13 mouse cellular contexts compared by ENCODE assay signal in genomic region chr17:34962125-34962524, GRCm38 (mm10). TPM values are rescaled to one million over a fixed set of nuclear protein-coding genes. Genes with fewer than 3 reads are reported as not detected.
A peak's percentile ranks its signal among the peaks of the same experiment; 100 is the strongest.
DNase-seq lines count a peak whose midpoint lies in the region; ATAC-seq and TF ChIP-seq lines count a peak whose summit lies in the region.
"Had no signal": no experiment of that assay in that cellular context is flagged by ENCODE, and none has a peak within 500 bp of the region (broad histone marks: within the 10 kb centered on the region; RNA-seq: fewer than 3 reads in every experiment).

No protein-coding gene starts in this region.

- H3K27ac ChIP-seq in kidney, adult 2 months (ENCODE audit: insufficient read depth, low read depth, low read length) = peak overlapping the region; percentile 83
- no peak overlapping the region for H3K27ac ChIP-seq in CH12.LX (ENCODE audit: insufficient read depth, low read depth)
- H3K27ac ChIP-seq in embryonic facial prominence, embryonic 10.5 days (replicated peaks) = no peak overlapping the region

- no peaks in the 10 kb centered on the region for H3K36me3 ChIP-seq in kidney, adult 2 months (ENCODE audit: control insufficient read depth, insufficient read depth, low read length)
- no peaks in the 10 kb centered on the region for H3K36me3 ChIP-seq in CH12.LX (replicated peaks in 1 of 2; ENCODE audit: control insufficient read depth in 1 of 2, insufficient read depth in 1 of 2, low read length in 1 of 2)
- no peaks in the 10 kb centered on the region for H3K36me3 ChIP-seq in embryonic facial prominence, embryonic 10.5 days (replicated peaks)
- no peaks in the 10 kb centered on the region for H3K36me3 ChIP-seq in myocyte (ENCODE audit: control insufficient read depth, insufficient read depth)

- TF ChIP-seq EP300 in CH12.LX (IDR thresholded peaks at IDR 0.05; ENCODE audit: low read length) = no peak

- H3K4me3 ChIP-seq in kidney, adult 2 months (ENCODE audit: insufficient read depth, low read depth, low read length) = no peak overlapping the region
- H3K4me3 ChIP-seq in CH12.LX (replicated peaks in 1 of 3; ENCODE audit: low read depth in 2 of 3, low read length in 2 of 3, poor library complexity in 1 of 3) = no peak overlapping the region
- 0 out of 2 replicates have a peak overlapping the region, but pooled peaks have one; percentile 8 for H3K4me3 ChIP-seq in embryonic facial prominence, embryonic 10.5 days
- H3K4me3 ChIP-seq in myocyte = no peak overlapping the region
- H3K4me3 ChIP-seq: megakaryocyte, embryonic 14.5 days had no signal

- peaks cover 9% of the 10 kb centered on the region; the same call in 1 of the 2 replicates for H3K4me1 ChIP-seq in kidney, adult 2 months (ENCODE audit: control insufficient read depth, insufficient read depth, low read length)
- H3K4me1 ChIP-seq in CH12.LX (ENCODE audit: control insufficient read depth in 1 of 2, insufficient read depth in 2 of 2) = peaks cover 3 to 40% of the 10 kb centered on the region in 2 experiments
- H3K4me1 ChIP-seq in embryonic facial prominence, embryonic 10.5 days = peaks cover 21% of the 10 kb centered on the region

- in situ Hi-C loops in CH12.LX (cut with MboI; ENCODE audit: low pct_ligation_motif_present, low pct_unique_long_range_greater_than_20kb, low sequenced_read_pairs) = no loop called here

- H3ac ChIP-seq in myocyte (ENCODE audit: control insufficient read depth, insufficient read length) = no peak overlapping the region

- no peak overlapping the region for H3K9ac ChIP-seq in CH12.LX (ENCODE audit: insufficient read depth, low read depth)

- DNase-seq in kidney, adult 2 months = no peak
- no peak for DNase-seq in kidney, postnatal 36 days
- DNase-seq in CH12.LX (ENCODE audit: extremely low read depth) = peak; percentile 54
- no peak for DNase-seq in embryonic facial prominence, embryonic 10.5 days (ENCODE audit: low spot score)
- DNase-seq in cerebellum, adult 9-10 months = no peak
- DNase-seq: adrenal gland, adult 2 months; right cerebral cortex, postnatal 14 days had no signal

- TF ChIP-seq RAD21 in CH12.LX (IDR thresholded peaks at IDR 0.05; ENCODE audit: low read depth, low read length) = no peak

- no peaks in the 10 kb centered on the region for H3K79me2 ChIP-seq in CH12.LX (replicated peaks; ENCODE audit: control insufficient read depth, extremely low read depth, insufficient read depth, poor library complexity, severe bottlenecking)
- no peaks in the 10 kb centered on the region for H3K79me2 ChIP-seq in myocyte (ENCODE audit: control insufficient read depth, insufficient read depth)

- H3K4me2 ChIP-seq in CH12.LX (ENCODE audit: insufficient read depth, low read depth, poor library complexity, severe bottlenecking) = no peak overlapping the region
- peak overlapping the region; percentile 27 for H3K4me2 ChIP-seq in myocyte (ENCODE audit: low read depth)
- H3K4me2 ChIP-seq: liver, embryonic 11.5 days had no signal

- 45% methylated on average over 3 of the region's 3 CpGs for WGBS in kidney, adult 2 months
- 34% methylated on average over 3 of the region's 3 CpGs for WGBS in embryonic facial prominence, embryonic 10.5 days

- no peak for TF ChIP-seq POLR2A in kidney, adult 2 months (IDR thresholded peaks at IDR 0.05; ENCODE audit: low read depth, low read length)
- TF ChIP-seq POLR2A in CH12.LX (IDR thresholded peaks at IDR 0.05; ENCODE audit: low read depth, low read length) (no peak), myocyte (IDR thresholded peaks at IDR 0.05; ENCODE audit: insufficient read length, low read depth) (no peak)

- H3K27me3 ChIP-seq in kidney, adult 2 months (replicated peaks; ENCODE audit: control insufficient read depth, insufficient read depth, low read length) = no peaks in the 10 kb centered on the region
- no peaks in the 10 kb centered on the region for H3K27me3 ChIP-seq in CH12.LX (replicated peaks)
- H3K27me3 ChIP-seq in embryonic facial prominence, embryonic 10.5 days (replicated peaks; ENCODE audit: low read depth, poor library complexity, severe bottlenecking) = peaks cover 57% of the 10 kb centered on the region
- H3K27me3 ChIP-seq in myocyte (ENCODE audit: control insufficient read depth, insufficient read depth, insufficient read length) = no peaks in the 10 kb centered on the region

- no peak for TF ChIP-seq CTCF in kidney, adult 2 months (conservative IDR thresholded peaks at IDR 0.05; ENCODE audit: insufficient read depth, insufficient read length, low read depth, low read length)
- no peak for TF ChIP-seq CTCF in CH12.LX (conservative IDR thresholded peaks at IDR 0.05 in 1 of 2, IDR thresholded peaks at IDR 0.05 in 1 of 2; ENCODE audit: low read depth in 2 of 2, low read length in 2 of 2)

- dilution Hi-C loops in CH12.LX (cut with MboI; ENCODE audit: extremely low pct_ligation_motif_present, extremely low pct_unique_long_range_greater_than_20kb, low sequenced_read_pairs) = no loop called here

- no peak for ATAC-seq in cerebellum, adult (ENCODE audit: insufficient number of reproducible peaks, low FRiP score, low TSS enrichment)

- H3K9me3 ChIP-seq in CH12.LX (replicated peaks; ENCODE audit: low read length) = peaks cover 2% of the 10 kb centered on the region
- H3K9me3 ChIP-seq in embryonic facial prominence, embryonic 10.5 days = no peaks in the 10 kb centered on the region

TF ChIP-seq in CH12.LX, 34 proteins besides CTCF, POLR2A, EP300 and RAD21:
- TF ChIP-seq IRF4 (IDR thresholded peaks at IDR 0.05; ENCODE audit: low read depth, low read length) (0 out of 2 replicates have a peak, but pooled peaks have one; percentile 48), MAFK (IDR thresholded peaks at IDR 0.05; ENCODE audit: insufficient replicate concordance, low read length) (no peak), RCOR1 (conservative IDR thresholded peaks at IDR 0.05; ENCODE audit: low read depth, low read length) (no peak), MEF2A (IDR thresholded peaks at IDR 0.05; ENCODE audit: borderline replicate concordance, low read depth, low read length) (0 out of 2 replicates have a peak, but pooled peaks have one; percentile 10), MAZ (IDR thresholded peaks at IDR 0.05; ENCODE audit: low read depth, low read length) (no peak), ZC3H11A (IDR thresholded peaks at IDR 0.05; ENCODE audit: low read depth, low read length) (no peak)

TF ChIP-seq in myocyte, 11 proteins besides CTCF, POLR2A, EP300 and RAD21:
- TF ChIP-seq TCF3 (IDR thresholded peaks at IDR 0.05; ENCODE audit: insufficient read length, low read depth) = no peak

RNA-seq across cellular contexts. Expression of gene Hspa1b, which starts 3.1 kb away (rescaled TPM):
- 38.8 and 56.5 TPM in 2 replicates for polyA plus RNA-seq in kidney, adult 2 months (2012; rRNA removed)
- 0.08 and 0.25 TPM in 2 replicates for total RNA-seq in CH12.LX (2012; rRNA removed)
- 0.15 and 0.30 TPM in 2 replicates for total RNA-seq in CH12.LX (2014; rRNA removed)
- 0.15 TPM in 1 of 2 replicates, not detected in the other for polyA plus RNA-seq in CH12.LX (2012; ENCODE audit: insufficient read length, low read depth)
- polyA plus RNA-seq in embryonic facial prominence, embryonic 10.5 days (2016; fragmentation: Nextera tagmentation; extraction: Ambion mirVana) = 0.13 and 0.15 TPM in 2 replicates
- 7.3 TPM for polyA plus RNA-seq in myocyte (2012; fragmentation: generic; extraction: Trizol)

RNA-seq across cellular contexts. Expression of gene Gm20481, which starts 7.6 kb away (rescaled TPM):
- polyA plus RNA-seq in kidney, adult 2 months (2012; rRNA removed) = not detected in 2 replicates
- total RNA-seq in CH12.LX (2012; rRNA removed) (not detected in 2 replicates), CH12.LX (2014; rRNA removed) (not detected in 2 replicates)
- polyA plus RNA-seq in CH12.LX (2012; ENCODE audit: insufficient read length, low read depth) (not detected in 2 replicates), myocyte (2012; fragmentation: generic; extraction: Trizol) (not detected)
- polyA plus RNA-seq in embryonic facial prominence, embryonic 10.5 days (2016; fragmentation: Nextera tagmentation; extraction: Ambion mirVana) = not detected in 2 replicates
- total RNA-seq: common myeloid progenitor, adult 5-6 weeks had no signal
- polyA plus RNA-seq: liver, embryonic 11.5 days; lung, embryonic 16.5 days had no signal

RNA-seq across cellular contexts. Expression of gene Hspa1a, which starts 9.8 kb away (rescaled TPM):
- 23.4 and 31.5 TPM in 2 replicates for polyA plus RNA-seq in kidney, adult 2 months (2012; rRNA removed)
- total RNA-seq in CH12.LX (2012; rRNA removed) (not detected in 2 replicates), CH12.LX (2014; rRNA removed) (not detected in 2 replicates)
- polyA plus RNA-seq in CH12.LX (2012; ENCODE audit: insufficient read length, low read depth) (not detected in 2 replicates), myocyte (2012; fragmentation: generic; extraction: Trizol) (1.8 TPM)
- 1.3 and 1.9 TPM in 2 replicates for polyA plus RNA-seq in embryonic facial prominence, embryonic 10.5 days (2016; fragmentation: Nextera tagmentation; extraction: Ambion mirVana)

RNA-seq across cellular contexts. Expression of gene Hspa1l, which starts 10.4 kb away (rescaled TPM):
- 0.33 and 0.58 TPM in 2 replicates for polyA plus RNA-seq in kidney, adult 2 months (2012; rRNA removed)
- total RNA-seq in CH12.LX (2012; rRNA removed) (0.30 and 0.38 TPM in 2 replicates), CH12.LX (2014; rRNA removed) (not detected in 2 replicates)
- polyA plus RNA-seq in CH12.LX (2012; ENCODE audit: insufficient read length, low read depth) (1.1 and 1.4 TPM in 2 replicates), myocyte (2012; fragmentation: generic; extraction: Trizol) (1.3 TPM)
- 1.1 TPM in 2 replicates for polyA plus RNA-seq in embryonic facial prominence, embryonic 10.5 days (2016; fragmentation: Nextera tagmentation; extraction: Ambion mirVana)
- total RNA-seq: common myeloid progenitor, adult 5-6 weeks had no signal

RNA-seq across cellular contexts. Expression of gene Lsm2, which starts 19.5 kb away (rescaled TPM):
- 70.2 and 88.2 TPM in 2 replicates for polyA plus RNA-seq in kidney, adult 2 months (2012; rRNA removed)
- 104 and 120 TPM in 2 replicates for total RNA-seq in CH12.LX (2012; rRNA removed)
- total RNA-seq in CH12.LX (2014; rRNA removed) = 134 and 135 TPM in 2 replicates
- polyA plus RNA-seq in CH12.LX (2012; ENCODE audit: insufficient read length, low read depth) = 274 and 345 TPM in 2 replicates
- polyA plus RNA-seq in embryonic facial prominence, embryonic 10.5 days (2016; fragmentation: Nextera tagmentation; extraction: Ambion mirVana) = 339 and 361 TPM in 2 replicates
- polyA plus RNA-seq in myocyte (2012; fragmentation: generic; extraction: Trizol) = 52.3 TPM
